8 mouse cellular contexts compared by ENCODE assay signal in genomic region chr17:80553318-80554270, GRCm38 (mm10). TPM values are rescaled to one million over a fixed set of nuclear protein-coding genes. Genes with fewer than 3 reads are reported as not detected.
A peak's percentile ranks its signal among the peaks of the same experiment; 100 is the strongest.
DNase-seq lines count a peak whose midpoint lies in the region; ATAC-seq and TF ChIP-seq lines count a peak whose summit lies in the region.

No protein-coding gene starts in this region.

- H3K9me3 ChIP-seq in ES-Bruce4 (replicated peaks; ENCODE audit: control insufficient read depth, insufficient read depth, low read length, poor library complexity, severe bottlenecking), result no peaks in the 10 kb centered on the region
- no peaks in the 10 kb centered on the region for H3K9me3 ChIP-seq in forebrain, embryonic 11.5 days (ENCODE audit: control insufficient read depth, low read length)
- H3K9me3 ChIP-seq in heart, embryonic 15.5 days (replicated peaks), result no peaks in the 10 kb centered on the region
- no peaks in the 10 kb centered on the region for H3K9me3 ChIP-seq in liver, embryonic 13.5 days (replicated peaks)
- no peaks in the 10 kb centered on the region for H3K9me3 ChIP-seq in stomach, embryonic 16.5 days (replicated peaks; ENCODE audit: control insufficient read depth, low read length)

- no peaks in the 10 kb centered on the region for H3K4me1 ChIP-seq in ES-Bruce4 (ENCODE audit: control insufficient read depth, insufficient read depth, low read length)
- no peaks in the 10 kb centered on the region for H3K4me1 ChIP-seq in forebrain, embryonic 11.5 days (replicated peaks; ENCODE audit: control insufficient read depth, insufficient read depth, low read length)
- 0 out of 2 replicates have a peak, but pooled peaks cover 2% of the 10 kb centered on the region for H3K4me1 ChIP-seq in heart, embryonic 15.5 days (replicated peaks)
- H3K4me1 ChIP-seq in liver, embryonic 13.5 days (replicated peaks), result peaks cover 7% of the 10 kb centered on the region
- no peaks in the 10 kb centered on the region for H3K4me1 ChIP-seq in stomach, embryonic 16.5 days (ENCODE audit: control insufficient read depth, insufficient read depth, low read length)

- H3K27ac ChIP-seq in ES-Bruce4 (ENCODE audit: insufficient read depth, low read length), result no peak overlapping the region; the same call in 1 of the 2 replicates
- 0 out of 2 replicates have a peak overlapping the region, but pooled peaks have one; percentile 37 for H3K27ac ChIP-seq in forebrain, embryonic 11.5 days (ENCODE audit: low read depth, low read length)
- peak overlapping the region; percentile 32; the same call in 1 of the 2 replicates for H3K27ac ChIP-seq in heart, embryonic 15.5 days
- no peak overlapping the region; the same call in 1 of the 2 replicates for H3K27ac ChIP-seq in liver, embryonic 13.5 days
- 0 out of 2 replicates have a peak overlapping the region, but pooled peaks have one; percentile 21 for H3K27ac ChIP-seq in stomach, embryonic 16.5 days (ENCODE audit: low read length)

- peak; percentile 82 for DNase-seq in c-Kit-positive CD71-positive TER-119-positive erythroid progenitor cells, embryonic 14.5 days (ENCODE audit: low spot score)
- DNase-seq in forebrain, embryonic 11.5 days (ENCODE audit: low spot score), result peak; percentile 85
- DNase-seq in kidney, postnatal 14 days, result peak; percentile 81
- peak; percentile 70 for DNase-seq in liver, embryonic 13.5 days
- DNase-seq in neural tube, embryonic 10.5 days (ENCODE audit: extremely low spot score, low spot score), result peak; percentile 75

- no peaks in the 10 kb centered on the region for H3K27me3 ChIP-seq in ES-Bruce4 (ENCODE audit: control insufficient read depth, insufficient read depth, low read length, poor library complexity, severe bottlenecking)
- no peaks in the 10 kb centered on the region for H3K27me3 ChIP-seq in forebrain, embryonic 11.5 days (ENCODE audit: control insufficient read depth, insufficient read depth, low read length)
- no peaks in the 10 kb centered on the region for H3K27me3 ChIP-seq in heart, embryonic 15.5 days
- H3K27me3 ChIP-seq in liver, embryonic 13.5 days, result no peaks in the 10 kb centered on the region
- H3K27me3 ChIP-seq in stomach, embryonic 16.5 days (ENCODE audit: control insufficient read depth, insufficient read depth, low read length), result no peaks in the 10 kb centered on the region

- peak; percentile 50 for TF ChIP-seq CTCF in ES-Bruce4 (IDR thresholded peaks at IDR 0.05; ENCODE audit: low read depth, low read length)

- 3% methylated on average over 35 of the region's 35 CpGs for WGBS in forebrain, embryonic 11.5 days
- WGBS in heart, embryonic 15.5 days, result 4% methylated on average over 35 of the region's 35 CpGs
- WGBS in liver, embryonic 13.5 days (ENCODE audit: insufficient replicate concordance), result 3% methylated on average over 35 of the region's 35 CpGs
- WGBS in stomach, embryonic 16.5 days, result 6% methylated on average over 35 of the region's 35 CpGs

- no peak for TF ChIP-seq POLR2A in ES-Bruce4 (IDR thresholded peaks at IDR 0.05; ENCODE audit: insufficient read depth, low read length)

- no peaks in the 10 kb centered on the region for H3K36me3 ChIP-seq in ES-Bruce4 (ENCODE audit: control insufficient read depth, insufficient read depth, low read length, poor library complexity, severe bottlenecking)
- H3K36me3 ChIP-seq in forebrain, embryonic 11.5 days (ENCODE audit: control insufficient read depth, insufficient read depth, low read length), result no peaks in the 10 kb centered on the region
- H3K36me3 ChIP-seq in heart, embryonic 15.5 days, result no peaks in the 10 kb centered on the region
- no peaks in the 10 kb centered on the region for H3K36me3 ChIP-seq in liver, embryonic 13.5 days
- H3K36me3 ChIP-seq in stomach, embryonic 16.5 days (ENCODE audit: control insufficient read depth, insufficient read depth, low read length), result no peaks in the 10 kb centered on the region

- ATAC-seq in forebrain, embryonic 11.5 days (replicated peaks; ENCODE audit: low FRiP score), result peak; percentile 91
- peak; percentile 83; the same call in 1 of the 2 replicates for ATAC-seq in heart, embryonic 15.5 days (replicated peaks; ENCODE audit: insufficient number of reproducible peaks, insufficient read depth, low FRiP score, low read depth)
- ATAC-seq in liver, embryonic 13.5 days (ENCODE audit: low read depth), result peak; percentile 82
- ATAC-seq in stomach, embryonic 16.5 days (ENCODE audit: insufficient read depth, low FRiP score), result peak; percentile 88

- peak overlapping the region; percentile 96 for H3K4me3 ChIP-seq in ES-Bruce4 (ENCODE audit: low read depth, low read length)
- H3K4me3 ChIP-seq in forebrain, embryonic 11.5 days (ENCODE audit: low read depth, low read length), result peak overlapping the region; percentile 64
- peak overlapping the region; percentile 68 for H3K4me3 ChIP-seq in heart, embryonic 15.5 days
- H3K4me3 ChIP-seq in liver, embryonic 13.5 days (replicated peaks), result peak overlapping the region; percentile 69
- peak overlapping the region; percentile 70 for H3K4me3 ChIP-seq in stomach, embryonic 16.5 days (replicated peaks; ENCODE audit: low read length)

- H3K4me2 ChIP-seq in forebrain, embryonic 11.5 days (ENCODE audit: low read depth, low read length, severe bottlenecking), result peak overlapping the region; percentile 58
- H3K4me2 ChIP-seq in heart, embryonic 15.5 days, result peak overlapping the region; percentile 85
- H3K4me2 ChIP-seq in liver, embryonic 13.5 days, result peak overlapping the region; percentile 72
- peak overlapping the region; percentile 67 for H3K4me2 ChIP-seq in stomach, embryonic 16.5 days (ENCODE audit: low read depth, low read length)

- peak; percentile 33; the same call in 1 of the 2 replicates for TF ChIP-seq EP300 in ES-Bruce4 (IDR thresholded peaks at IDR 0.05; ENCODE audit: insufficient read depth, low read depth, low read length)

- peak overlapping the region; percentile 65 for H3K9ac ChIP-seq in ES-Bruce4 (ENCODE audit: low read depth, poor library complexity, severe bottlenecking)
- H3K9ac ChIP-seq in forebrain, embryonic 11.5 days (ENCODE audit: low read length), result peak overlapping the region; percentile 72
- H3K9ac ChIP-seq in heart, embryonic 15.5 days, result peak overlapping the region; percentile 57
- peak overlapping the region; percentile 73 for H3K9ac ChIP-seq in liver, embryonic 13.5 days
- H3K9ac ChIP-seq in stomach, embryonic 16.5 days (ENCODE audit: low read length), result peak overlapping the region; percentile 71

RNA-seq across cellular contexts. Expression of gene Cdkl4, which starts 24.0 kb away (rescaled TPM):
- 0.30 and 0.78 TPM in 2 replicates for polyA plus RNA-seq in ES-Bruce4 (2011; ENCODE audit: insufficient read depth, insufficient read length, low read depth, missing spikeins)
- polyA plus RNA-seq in forebrain, embryonic 11.5 days (2014; fragmentation: Nextera tagmentation; extraction: Ambion mirVana), result 1.5 and 2.1 TPM in 2 replicates
- polyA plus RNA-seq in heart, embryonic 15.5 days (2015; fragmentation: Nextera tagmentation; extraction: Ambion mirVana), result 0.06 and 0.14 TPM in 2 replicates
- 0.15 and 0.22 TPM in 2 replicates for polyA plus RNA-seq in liver, embryonic 13.5 days (2015; fragmentation: Nextera tagmentation; extraction: Ambion mirVana)
- polyA plus RNA-seq in stomach, embryonic 16.5 days (2015; fragmentation: Nextera tagmentation; extraction: Ambion mirVana), result 0.12 and 0.26 TPM in 2 replicates

Comparison
In these comparisons a context has a peak if more than half of its experiments do, and no peak if none do; other contexts are left out.
1. H3K27ac ChIP-seq: peak in forebrain, embryonic 11.5 days (single experiment), heart, embryonic 15.5 days (single experiment) and stomach, embryonic 16.5 days (single experiment); none in ES-Bruce4 (single experiment) and liver, embryonic 13.5 days (single experiment).
2. Peak in every context shown above with its lines, with median percentiles within 50 percentile points of each other: H3K4me3 ChIP-seq, H3K9ac ChIP-seq, DNase-seq, ATAC-seq and H3K4me2 ChIP-seq.